Mouse (Mus musculus) forebrain, embryonic 11.5 days (tissue): Measurements from ENCODE around the gene Coro2b. TPM values are rescaled to one million over a fixed set of nuclear protein-coding genes. Genes with fewer than 3 reads are reported as not detected.
A peak's percentile ranks its signal among the peaks of the same experiment; 100 is the strongest.

Experiments
- ATAC-seq: fragments of 200-750 bp; cut with Nextera tagmentation; replicated peaks from 2 replicates; pipeline ENCODE4 v1.8.0; 2017; ENCODE audit warnings: moderate TSS enrichment; ENCODE audit not compliant: low FRiP score
- DNase-seq: peaks from one replicate; pipeline ENCODE4 v3.0.0-alpha.2; 2017; ENCODE audit warnings: low spot score
- H3K27ac ChIP-seq: fragments of 300-500 bp; sonication (generic); 2 replicates; pipeline ENCODE4 v1.5.1; 2014; ENCODE audit warnings: low read depth, low read length
- H3K27me3 ChIP-seq: fragments of 300-500 bp; sonication (generic); 2 replicates; pipeline ENCODE4 v1.6.1; 2014; ENCODE audit warnings: mild to moderate bottlenecking, low read length, mixed read lengths; ENCODE audit not compliant: control insufficient read depth, insufficient read depth
- H3K36me3 ChIP-seq: fragments of 300-500 bp; sonication (generic); 2 replicates; pipeline ENCODE4 v1.6.1; 2014; ENCODE audit warnings: mild to moderate bottlenecking, low read length, moderate library complexity, mixed read lengths; ENCODE audit not compliant: control insufficient read depth, insufficient read depth
- H3K4me1 ChIP-seq: fragments of 300-500 bp; sonication (generic); replicated peaks from 2 replicates; pipeline ENCODE4 v1.6.1; 2014; ENCODE audit warnings: low read length, mixed read lengths; ENCODE audit not compliant: control insufficient read depth, insufficient read depth
- H3K4me2 ChIP-seq: fragments of 300-500 bp; sonication (generic); 2 replicates; pipeline ENCODE4 v1.6.1; 2014; ENCODE audit warnings: low read depth, mild to moderate bottlenecking, low read length, moderate library complexity, mixed read lengths; ENCODE audit not compliant: severe bottlenecking
- H3K4me3 ChIP-seq: fragments of 300-500 bp; sonication (generic); 2 replicates; pipeline ENCODE4 v1.5.1; 2014; ENCODE audit warnings: low read depth, low read length
- H3K9ac ChIP-seq: fragments of 300-500 bp; sonication (generic); 2 replicates; pipeline ENCODE4 v1.6.1; 2014; ENCODE audit warnings: low read length
- H3K9me3 ChIP-seq: fragments of 300-500 bp; sonication (generic); 2 replicates; pipeline ENCODE4 v1.6.1; 2016; ENCODE audit warnings: low read length, mixed read lengths; ENCODE audit not compliant: control insufficient read depth
- WGBS: fragments of 180-500 bp; shearing (Covaris S2); extraction: QIAGEN DNeasy Blood & Tissue Kit; methylation state at CpG from one replicate; pipeline ENCODE4 v1.1.7; 2014; 5-methylcytosine and 5-hydroxymethylcytosine counted together
- polyA plus RNA-seq: library from polyadenylated mRNA; unstranded; fragments of >200 nt; fragmentation: Nextera tagmentation; extraction: Ambion mirVana; gene quantifications from 2 replicates; pipeline ENCODE4 v1.2.1, GENCODE M21; 2014

Gene Coro2b
- polyA plus RNA-seq, 1 experiment from 2014 or later, result 24.0 TPM

GRCm38 (mm10) chr9:62385727-62386518, 150.9 kb downstream of the Coro2b start:
- Histone ChIP-seq H3K27ac (no peak overlapping the region), H3K9ac (no peak overlapping the region), H3K4me3 (no peak overlapping the region), H3K4me1 (no peaks in the 10 kb centered on the region), H3K9me3 (no peaks in the 10 kb centered on the region), H3K4me2 (no peak overlapping the region), H3K36me3 (no peaks in the 10 kb centered on the region), H3K27me3 (no peaks in the 10 kb centered on the region)
- ATAC-seq (no peak), DNase-seq (no peak)
- 89% methylated on average over 4 of the region's 4 CpGs for WGBS

DNA sequence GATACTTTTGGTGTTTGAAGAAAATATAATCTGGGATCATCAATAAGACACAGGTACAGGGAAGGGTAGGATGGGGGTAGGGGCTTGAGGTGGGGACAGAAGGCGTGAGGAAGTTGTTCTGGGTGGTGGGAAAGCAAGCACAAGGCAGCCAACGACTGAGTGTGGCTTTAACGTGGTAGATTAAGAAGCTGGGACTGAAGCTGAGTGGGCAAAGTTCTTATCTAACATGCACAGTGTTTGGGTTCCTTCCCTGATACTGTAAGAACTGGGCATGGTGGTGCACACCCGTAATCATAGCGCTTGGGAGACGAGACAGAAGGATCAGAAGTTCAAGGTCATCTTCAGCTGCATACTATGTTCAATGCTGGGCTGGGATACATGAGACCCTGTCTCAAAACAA, 151.8 kb downstream of the Coro2b start:
- no peak for ATAC-seq
- Histone ChIP-seq H3K27ac (no peak overlapping the region), H3K9ac (no peak overlapping the region), H3K9me3 (no peaks in the 10 kb centered on the region), H3K4me3 (no peak overlapping the region), H3K27me3 (no peaks in the 10 kb centered on the region), H3K4me1 (no peaks in the 10 kb centered on the region), H3K4me2 (no peak overlapping the region), H3K36me3 (no peaks in the 10 kb centered on the region; the same call in 1 of the 2 replicates)
- DNase-seq, result no peak
- WGBS, result 92% methylated on average over 6 of the region's 6 CpGs

DNA sequence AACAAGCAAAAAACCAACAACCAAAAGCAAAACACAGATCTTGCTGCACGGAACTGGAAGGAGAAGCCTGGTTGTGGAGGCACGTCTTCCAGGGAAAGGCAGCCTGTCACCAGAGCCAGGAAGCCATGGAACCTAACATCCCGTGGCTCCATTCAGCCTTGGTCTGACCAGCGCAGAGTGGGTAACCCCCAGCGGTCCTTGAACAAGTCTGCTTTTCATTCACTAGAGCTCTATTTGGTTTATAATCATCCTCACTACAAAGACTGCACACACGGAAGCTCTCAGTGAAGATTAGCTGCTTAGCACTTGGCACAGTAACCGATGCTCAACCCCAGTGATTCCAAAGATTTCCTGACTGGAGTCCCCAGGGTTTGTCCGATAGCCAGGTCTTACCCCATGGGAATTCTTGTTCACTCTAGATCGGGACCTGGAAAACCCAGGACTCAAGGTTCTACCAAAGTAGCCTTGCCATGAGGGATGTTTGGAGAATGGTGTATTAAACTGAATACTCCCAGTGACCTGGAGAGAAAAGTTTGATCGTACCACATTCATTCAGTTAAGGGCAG, 154.2 kb downstream of the Coro2b start:
- H3K27ac ChIP-seq, result no peak overlapping the region
- no peaks in the 10 kb centered on the region; the same call in 1 of the 2 replicates for H3K36me3 ChIP-seq
- H3K27me3 ChIP-seq, result no peaks in the 10 kb centered on the region
- no peaks in the 10 kb centered on the region for H3K4me1 ChIP-seq
- H3K4me3 ChIP-seq, result no peak overlapping the region
- H3K9me3 ChIP-seq, result no peaks in the 10 kb centered on the region
- no peak for DNase-seq
- H3K9ac ChIP-seq, result no peak overlapping the region
- H3K4me2 ChIP-seq, result no peak overlapping the region
- ATAC-seq, result no peak
- 77% methylated on average over 10 of the region's 10 CpGs for WGBS

GRCm38 (mm10) chr9:62381402-62381913, 155.4 kb downstream of the Coro2b start:
- Histone ChIP-seq H3K27ac (no peak overlapping the region), H3K4me1 (no peaks in the 10 kb centered on the region), H3K4me3 (no peak overlapping the region), H3K9me3 (no peaks in the 10 kb centered on the region), H3K27me3 (no peaks in the 10 kb centered on the region), H3K4me2 (no peak overlapping the region), H3K9ac (no peak overlapping the region), H3K36me3 (no peaks in the 10 kb centered on the region; the same call in 1 of the 2 replicates)
- no peak for DNase-seq
- WGBS, result 67% methylated on average over 8 of the region's 8 CpGs
- ATAC-seq, result no peak

GRCm38 (mm10) chr9:62380351-62380750, 156.5 kb downstream of the Coro2b start:
- Histone ChIP-seq H3K27ac (no peak overlapping the region), H3K4me1 (no peaks in the 10 kb centered on the region), H3K9ac (no peak overlapping the region), H3K4me3 (no peak overlapping the region), H3K36me3 (no peaks in the 10 kb centered on the region; the same call in 1 of the 2 replicates), H3K9me3 (no peaks in the 10 kb centered on the region), H3K27me3 (no peaks in the 10 kb centered on the region), H3K4me2 (no peak overlapping the region)
- DNase-seq, result no peak
- no peak for ATAC-seq
- 82% methylated on average over 5 of the region's 5 CpGs for WGBS

DNA sequence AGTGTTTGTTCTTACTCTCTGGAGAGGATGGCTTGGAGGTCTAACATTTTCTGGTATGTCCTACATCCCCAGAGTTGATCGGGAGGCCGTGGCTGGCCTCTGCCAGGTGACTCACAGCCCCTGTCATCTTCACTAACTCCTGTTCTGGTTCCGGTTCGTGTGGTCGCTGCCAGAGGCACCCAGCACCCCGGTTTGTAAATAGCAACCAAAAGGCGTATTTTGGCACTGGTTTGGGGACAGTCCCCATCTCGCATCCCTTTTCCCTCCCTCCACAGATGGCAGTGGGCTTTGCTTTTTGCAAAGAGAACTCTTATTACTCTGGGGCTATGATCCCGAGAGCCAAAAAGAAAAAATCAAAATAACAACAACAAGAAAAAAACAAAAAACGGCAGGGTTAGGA, 158.9 kb downstream of the Coro2b start:
- Histone ChIP-seq H3K4me3 (no peak overlapping the region), H3K27ac (no peak overlapping the region), H3K36me3 (peaks cover 6% of the 10 kb centered on the region; the same call in 1 of the 2 replicates), H3K4me2 (no peak overlapping the region), H3K4me1 (no peaks in the 10 kb centered on the region), H3K9ac (no peak overlapping the region), H3K9me3 (no peaks in the 10 kb centered on the region), H3K27me3 (no peaks in the 10 kb centered on the region)
- ATAC-seq (no peak), DNase-seq (no peak)
- WGBS, result 95% methylated on average over 10 of the region's 10 CpGs

GRCm38 (mm10) chr9:62374276-62374675, 162.6 kb downstream of the Coro2b start:
- no peaks in the 10 kb centered on the region for H3K4me1 ChIP-seq
- ATAC-seq (no peak), DNase-seq (no peak)
- H3K9me3 ChIP-seq, result no peaks in the 10 kb centered on the region
- no peak overlapping the region for H3K4me2 ChIP-seq
- H3K27me3 ChIP-seq, result no peaks in the 10 kb centered on the region
- no peak overlapping the region for H3K9ac ChIP-seq
- WGBS, result 86% methylated on average over 3 of the region's 3 CpGs
- H3K36me3 ChIP-seq, result peaks cover 6% of the 10 kb centered on the region; the same call in 1 of the 2 replicates
- no peak overlapping the region for H3K27ac ChIP-seq
- no peak overlapping the region for H3K4me3 ChIP-seq

DNA sequence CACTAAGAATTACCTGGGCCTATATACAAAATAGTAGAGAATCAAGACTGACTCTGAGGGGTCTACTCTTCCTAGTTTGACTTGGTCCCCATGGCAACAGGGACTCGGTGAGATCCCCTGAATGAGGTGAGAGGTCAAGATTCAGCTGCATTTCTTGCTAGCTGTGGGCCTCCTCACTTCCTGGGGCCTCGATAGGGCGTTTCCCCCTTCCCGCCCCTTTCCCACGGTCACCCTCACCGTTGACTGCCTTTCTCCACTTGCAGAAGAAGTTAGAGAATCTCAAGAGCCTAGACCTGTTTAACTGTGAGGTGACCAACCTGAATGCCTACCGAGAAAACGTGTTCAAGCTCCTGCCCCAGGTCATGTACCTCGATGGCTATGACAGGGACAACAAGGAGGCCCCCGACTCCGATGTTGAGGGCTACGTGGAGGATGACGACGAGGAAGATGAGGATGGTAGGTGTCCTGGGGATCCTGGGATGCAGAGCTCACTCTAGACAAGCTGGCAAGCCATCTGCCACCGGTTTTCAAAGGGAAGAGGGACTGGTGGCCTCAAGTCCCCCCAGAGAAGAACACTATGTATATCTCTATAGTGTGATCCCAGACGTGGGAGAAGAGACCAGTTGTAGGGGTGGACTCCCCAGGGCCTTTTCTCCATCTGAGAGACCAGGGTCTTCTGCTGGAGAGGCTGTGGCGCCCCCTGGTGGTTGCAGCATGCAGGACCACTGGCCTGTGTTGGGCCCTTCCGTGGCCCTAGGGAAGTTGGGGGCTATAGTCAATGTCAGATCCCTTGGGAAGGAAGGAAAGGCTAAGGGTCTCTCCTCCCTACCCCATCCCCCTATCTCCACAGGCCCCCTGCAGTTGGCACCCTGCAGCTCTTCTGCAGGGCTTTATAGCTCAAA, 163.4 kb downstream of the Coro2b start:
- 70% methylated on average over 18 of the region's 18 CpGs for WGBS
- H3K27ac ChIP-seq, result no peak overlapping the region
- no peak for ATAC-seq
- H3K4me2 ChIP-seq, result no peak overlapping the region
- peaks cover 6% of the 10 kb centered on the region; the same call in 1 of the 2 replicates for H3K36me3 ChIP-seq
- no peak overlapping the region for H3K9ac ChIP-seq
- H3K4me1 ChIP-seq, result 0 out of 2 replicates have a peak, but pooled peaks cover 2% of the 10 kb centered on the region
- no peak overlapping the region for H3K4me3 ChIP-seq
- H3K9me3 ChIP-seq, result no peaks in the 10 kb centered on the region
- no peaks in the 10 kb centered on the region for H3K27me3 ChIP-seq
- DNase-seq, result peak; percentile 82
